Mouse (Mus musculus): ENCODE data around the gene Begain. TPM values are rescaled to one million over a fixed set of nuclear protein-coding genes. Genes with fewer than 3 reads are reported as not detected.
A peak's percentile ranks its signal among the peaks of the same experiment; 100 is the strongest.

Gene Begain
- total RNA-seq, 2 experiments from 2014 or later: 0.31 to 0.36 TPM

DNA sequence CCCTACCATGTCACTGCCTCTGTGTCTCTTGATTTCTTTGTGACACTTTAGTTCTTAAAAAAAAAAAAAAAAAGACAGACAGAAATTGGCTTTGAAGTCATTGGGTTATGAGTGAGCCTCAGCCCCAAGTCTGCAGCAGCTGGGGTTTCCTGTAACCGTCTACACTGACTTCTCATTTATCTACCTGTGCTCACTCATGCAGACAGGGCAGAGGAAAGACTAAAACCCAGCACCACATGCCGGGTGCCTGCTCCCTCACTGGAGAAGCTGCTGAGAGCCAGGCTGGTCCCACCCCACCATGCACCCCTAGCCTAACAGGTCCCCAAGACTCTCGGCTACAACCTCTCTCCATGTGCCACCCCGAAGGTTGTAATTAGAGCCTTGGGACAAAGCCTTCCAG lies 10.3 kb downstream of the Begain start:
- intact Hi-C loops (cut with DNase I): no loop called here
- no peak for DNase-seq (ENCODE audit: low spot score)

- intact Hi-C loops (cut with DNase I): no loop called here
- no peak for DNase-seq (ENCODE audit: low spot score)
These were observed 14.8 kb downstream of the Begain start for GRCm38 (mm10) chr12:109053020-109053806.

DNA sequence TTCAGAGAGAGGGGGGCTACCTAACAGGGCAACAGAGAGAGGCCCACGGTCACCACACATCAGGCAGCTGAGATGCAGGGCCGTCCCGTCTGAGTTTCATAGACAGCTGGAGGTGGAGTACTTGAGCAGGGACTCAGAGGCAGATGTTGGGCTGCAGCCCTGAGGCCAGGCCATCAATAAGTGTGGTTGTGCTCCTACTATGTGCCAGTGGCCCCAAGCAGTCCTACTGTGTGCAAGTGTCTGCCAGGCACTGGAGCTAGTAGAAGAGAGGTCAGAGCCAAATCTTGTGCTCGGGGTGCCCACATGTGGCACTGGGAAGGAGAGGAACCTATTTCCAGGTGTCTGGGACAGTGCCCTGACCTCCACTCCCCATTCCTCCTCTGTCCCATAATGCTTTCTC lies 18.1 kb downstream of the Begain start:
- DNase-seq (ENCODE audit: low spot score): no peak
- intact Hi-C loops (cut with DNase I): no loop called here

DNA sequence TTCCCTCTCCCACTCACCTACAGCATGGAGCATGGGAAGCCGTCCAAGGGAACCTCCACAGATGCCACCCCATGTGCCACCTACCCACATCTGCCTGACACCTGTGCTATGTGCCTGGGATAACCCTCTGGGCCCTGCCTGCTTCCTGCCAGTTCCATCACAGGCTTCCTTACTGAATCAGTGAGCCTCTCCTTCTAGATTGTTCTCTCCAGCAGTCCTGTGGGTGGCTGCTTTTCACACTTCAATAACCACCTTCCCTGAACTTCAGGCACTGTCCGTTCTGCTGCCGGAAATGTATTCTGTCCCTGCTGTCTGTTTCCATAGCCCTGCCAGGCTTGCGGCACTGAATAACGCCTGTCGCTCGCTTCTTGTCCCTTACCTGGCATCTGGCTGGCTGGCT lies 22.4 kb downstream of the Begain start:
- DNase-seq (ENCODE audit: low spot score): no peak
- intact Hi-C loops (cut with DNase I): no loop called here

DNA sequence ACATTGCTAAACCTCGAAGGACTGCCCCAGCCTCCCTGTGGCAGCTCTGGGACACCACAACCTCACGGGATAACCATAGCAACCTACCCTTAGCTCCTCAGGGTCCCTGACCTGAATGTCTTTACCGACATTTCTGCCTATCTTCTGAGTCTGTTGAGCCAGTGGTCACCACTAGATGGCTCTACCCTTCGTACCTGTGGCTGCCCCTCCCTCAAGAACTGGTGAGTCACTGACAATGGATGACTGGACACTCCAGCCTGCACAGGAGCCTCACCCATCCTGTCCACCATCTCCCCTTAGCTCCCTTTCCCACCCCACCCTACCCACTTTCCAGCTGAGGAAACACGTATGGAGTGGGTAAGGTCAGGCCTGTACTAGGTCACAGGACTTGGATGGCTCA lies 23.5 kb downstream of the Begain start:
- no peak for DNase-seq (ENCODE audit: low spot score)
- intact Hi-C loops (cut with DNase I): no loop called here

GRCm38 (mm10) chr12:109039311-109039710 lies 28.7 kb downstream of the Begain start:
- DNase-seq (ENCODE audit: low spot score): no peak
- intact Hi-C loops (cut with DNase I): no loop called here

- intact Hi-C loops (cut with DNase I): no loop called here
These were observed 29.7 kb downstream of the Begain start for GRCm38 (mm10) chr12:109038179-109038819.

DNA sequence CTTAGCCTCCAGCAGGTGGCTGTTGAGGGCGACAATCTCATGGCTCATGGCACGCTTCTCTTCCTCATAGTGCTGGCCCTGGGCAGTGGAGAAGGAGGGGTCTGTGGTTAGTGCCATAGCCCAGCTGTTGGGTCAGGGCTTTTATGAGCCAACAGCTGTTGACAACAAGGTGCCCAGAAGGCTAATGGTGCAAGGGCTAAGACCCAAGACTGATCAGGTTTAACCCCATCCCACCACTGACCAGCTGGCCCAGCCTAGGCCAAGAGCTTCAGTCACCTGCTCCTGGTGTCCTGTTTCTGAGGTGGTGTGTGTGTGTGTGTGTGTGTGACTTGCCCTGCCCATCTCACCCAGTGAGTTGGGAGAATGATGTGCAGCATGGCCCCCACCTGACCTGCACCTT lies 31.0 kb downstream of the Begain start:
- intact Hi-C loops (cut with DNase I): no loop called here
- no peak for DNase-seq (ENCODE audit: low spot score)

More at GRCm38 (mm10) chr12:109038179-109038819, 29.7 kb downstream of the Begain start:
- DNase-seq (ENCODE audit: low spot score): no peak

- intact Hi-C loops (cut with DNase I): no loop called here
- DNase-seq (ENCODE audit: low spot score): no peak
These were observed 44.2 kb downstream of the Begain start for GRCm38 (mm10) chr12:109023780-109024179.

GRCm38 (mm10) chr12:109022966-109023365 lies 45.1 kb downstream of the Begain start:
- no peak for DNase-seq (ENCODE audit: low spot score)

GRCm38 (mm10) chr12:109022181-109022691 lies 45.8 kb downstream of the Begain start:
- no peak for DNase-seq (ENCODE audit: low spot score)
- intact Hi-C loops (cut with DNase I): no loop called here

More at GRCm38 (mm10) chr12:109022966-109023365, 45.1 kb downstream of the Begain start:
- intact Hi-C loops (cut with DNase I): no loop called here

DNA sequence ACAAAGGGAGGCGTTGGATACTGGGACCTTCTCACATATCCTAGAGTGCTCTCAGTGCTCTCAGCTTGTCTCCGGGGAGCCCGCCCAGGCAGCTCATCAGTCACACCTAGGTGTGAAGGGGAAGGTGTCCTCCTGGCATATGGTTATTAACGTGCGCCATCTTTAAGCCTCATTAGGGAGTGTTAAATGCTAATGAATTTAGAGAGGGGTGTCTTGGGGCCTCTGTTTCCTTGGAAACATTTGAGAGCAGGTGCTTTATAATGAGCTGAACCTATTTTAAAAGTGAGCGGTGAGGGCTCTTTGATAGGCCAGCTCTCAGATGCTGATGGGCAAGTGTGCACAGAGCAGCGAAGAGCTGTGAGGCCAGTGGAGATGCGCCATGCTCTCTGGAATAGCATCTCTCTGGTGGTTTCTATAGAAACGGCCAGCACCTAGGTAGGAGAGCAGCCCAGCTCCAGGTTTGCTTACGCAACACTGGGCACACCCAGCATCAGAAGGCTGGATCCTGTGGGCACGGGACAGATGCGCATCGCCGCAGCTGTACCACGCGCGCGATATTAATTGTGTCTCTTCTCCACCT lies 57.9 kb downstream of the Begain start:
- intact Hi-C loops (cut with DNase I): no loop called here
- no peak for DNase-seq (ENCODE audit: low spot score)

DNA sequence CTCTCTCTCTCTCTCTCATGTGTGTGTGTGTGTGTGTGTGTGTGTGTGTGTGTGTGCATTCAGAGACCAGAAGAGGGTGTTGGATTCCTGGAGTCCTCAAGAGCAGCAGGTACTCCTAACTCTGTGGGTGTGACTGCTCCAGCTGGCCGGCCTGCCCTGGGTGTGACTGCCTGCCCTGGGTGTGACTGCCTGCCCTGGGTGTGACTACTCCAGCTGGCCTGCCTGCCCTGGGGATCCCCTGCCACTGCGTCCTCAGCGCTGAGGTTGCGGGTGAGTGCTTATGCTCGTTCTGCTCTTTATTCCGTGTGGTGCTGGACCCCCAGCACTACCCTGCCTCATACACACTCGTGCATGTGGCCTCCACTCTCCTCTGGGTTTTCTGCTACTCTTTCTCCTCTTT lies 65.0 kb downstream of the Begain start:
- intact Hi-C loops (cut with DNase I): no loop called here
- no peak for DNase-seq (ENCODE audit: low spot score)

DNA sequence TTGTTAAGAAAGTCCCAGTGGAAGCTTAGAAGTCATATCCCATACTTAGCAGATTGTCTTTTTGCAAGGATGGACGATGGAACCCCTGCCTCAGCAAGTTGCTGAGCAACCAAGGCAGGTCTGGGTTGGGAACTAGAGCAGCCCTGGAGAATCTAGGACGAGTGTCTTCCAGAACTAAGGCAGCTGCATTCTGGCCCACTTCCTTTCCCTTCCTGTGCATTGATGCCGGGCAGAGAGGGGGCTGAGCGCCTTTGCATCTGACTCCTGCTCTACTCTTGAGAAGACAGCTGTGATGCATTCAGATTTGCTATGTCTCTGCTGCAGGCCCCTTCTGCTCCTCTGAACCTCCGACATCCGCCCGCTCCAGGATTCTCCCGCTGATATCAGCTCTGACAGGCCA lies 70.8 kb downstream of the Begain start:
- no peak for DNase-seq (ENCODE audit: low spot score)

GRCm38 (mm10) chr12:108995976-108996636 lies 71.9 kb downstream of the Begain start:
- no peak for DNase-seq (ENCODE audit: low spot score)
- intact Hi-C loops (cut with DNase I): no loop called here

More for the DNA sequence above, 70.8 kb downstream of the Begain start:
- intact Hi-C loops (cut with DNase I): no loop called here

DNA sequence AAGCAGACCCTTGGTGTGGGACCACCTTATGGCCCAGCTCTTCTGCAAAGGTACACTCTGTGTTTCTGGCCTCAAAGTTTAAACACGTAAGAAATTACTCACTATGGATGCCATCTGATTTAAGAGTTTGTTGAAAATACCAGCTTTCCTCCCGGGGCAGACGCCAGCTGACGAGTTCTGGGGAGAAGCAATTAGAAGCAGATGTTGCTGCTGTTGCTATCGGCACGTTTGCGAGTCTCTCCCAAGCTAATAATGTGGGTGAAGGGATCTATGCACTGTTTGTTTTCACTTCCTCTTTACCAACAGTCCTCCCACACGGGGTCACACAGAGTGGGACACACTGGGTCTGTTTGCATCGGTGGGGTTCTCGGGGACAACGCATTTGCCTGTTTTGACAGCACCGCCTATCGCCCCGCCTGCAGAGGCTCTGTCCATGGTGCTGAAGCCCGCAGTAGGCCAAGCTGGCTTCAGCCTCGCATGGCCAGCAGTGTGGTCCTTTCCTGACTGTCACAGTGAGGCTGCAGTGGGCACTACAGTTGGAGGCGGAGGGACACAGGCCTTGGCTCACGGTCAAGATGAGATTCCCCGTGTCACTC lies 73.5 kb downstream of the Begain start:
- peak; percentile 17 for DNase-seq (ENCODE audit: low spot score)
- intact Hi-C loops (cut with DNase I): no loop called here

GRCm38 (mm10) chr12:108993046-108993445 lies 75.0 kb downstream of the Begain start:
- DNase-seq (ENCODE audit: low spot score): no peak
- intact Hi-C loops (cut with DNase I): no loop called here

DNA sequence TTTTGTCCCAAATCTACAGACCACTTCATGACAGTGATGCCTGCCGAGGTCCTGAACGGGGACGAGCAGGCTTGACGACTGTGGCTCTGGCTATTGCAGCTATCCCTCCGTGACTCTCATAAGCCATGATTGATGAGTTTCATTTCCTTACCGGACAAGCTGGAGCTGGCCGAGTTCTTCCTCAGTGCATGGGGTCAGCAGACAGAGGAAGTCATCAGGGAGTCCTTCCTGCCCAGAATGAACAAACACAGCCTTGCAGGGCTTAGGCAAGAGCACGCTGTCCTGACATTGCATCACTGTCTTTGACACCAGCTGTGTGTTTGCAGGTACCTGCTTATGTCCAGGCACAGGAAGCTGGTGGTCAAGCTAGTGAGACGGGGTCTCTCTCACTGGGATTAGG lies 77.6 kb downstream of the Begain start:
- intact Hi-C loops (cut with DNase I): no loop called here
- DNase-seq (ENCODE audit: low spot score): no peak

DNA sequence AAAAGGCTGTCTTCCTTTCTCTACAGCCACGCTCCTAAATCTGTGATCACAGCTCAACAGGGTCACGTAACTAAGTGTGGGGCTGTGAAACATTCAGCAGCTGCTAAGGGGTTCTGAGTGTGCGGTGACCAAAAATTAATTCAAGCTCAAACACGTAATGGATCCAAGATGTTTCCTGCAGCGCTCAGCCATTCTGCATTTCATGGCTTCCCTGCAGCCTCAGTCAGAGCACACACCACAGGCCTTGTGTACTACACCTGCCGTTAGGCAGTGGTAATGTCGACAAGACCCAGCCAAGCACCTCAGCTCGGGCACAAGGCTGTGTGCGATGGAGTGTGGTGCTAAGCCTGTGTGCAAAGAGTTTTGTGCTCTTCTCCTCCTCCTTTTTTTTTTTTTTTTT lies 80.6 kb downstream of the Begain start:
- intact Hi-C loops (cut with DNase I): no loop called here

DNA sequence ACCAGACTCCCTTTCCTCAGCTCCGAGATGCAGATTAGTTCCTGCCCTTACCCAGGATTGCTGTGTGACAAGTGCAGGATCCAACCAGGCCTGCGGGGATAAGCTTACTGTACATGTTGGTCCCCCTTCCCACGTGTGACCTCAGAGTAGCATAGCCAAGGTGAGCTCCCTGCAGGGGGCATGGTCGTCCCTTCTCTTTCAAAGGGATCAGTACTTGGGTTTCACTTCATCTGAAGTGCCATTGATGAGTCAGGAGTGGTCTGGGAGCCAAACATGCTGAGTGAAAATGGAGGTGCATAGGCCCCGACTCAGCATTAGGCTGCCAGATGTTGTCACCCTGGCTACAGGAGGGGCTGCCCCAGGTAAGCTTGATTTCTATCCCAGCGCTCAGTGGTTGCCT lies 83.0 kb downstream of the Begain start:
- intact Hi-C loops (cut with DNase I): no loop called here
- DNase-seq (ENCODE audit: low spot score): no peak

More for the DNA sequence above, 80.6 kb downstream of the Begain start:
- no peak for DNase-seq (ENCODE audit: low spot score)

Measured in heart, postnatal 25 days (tissue).